Mouse (Mus musculus): ENCODE measurements around the gene Tut1.

DNA sequence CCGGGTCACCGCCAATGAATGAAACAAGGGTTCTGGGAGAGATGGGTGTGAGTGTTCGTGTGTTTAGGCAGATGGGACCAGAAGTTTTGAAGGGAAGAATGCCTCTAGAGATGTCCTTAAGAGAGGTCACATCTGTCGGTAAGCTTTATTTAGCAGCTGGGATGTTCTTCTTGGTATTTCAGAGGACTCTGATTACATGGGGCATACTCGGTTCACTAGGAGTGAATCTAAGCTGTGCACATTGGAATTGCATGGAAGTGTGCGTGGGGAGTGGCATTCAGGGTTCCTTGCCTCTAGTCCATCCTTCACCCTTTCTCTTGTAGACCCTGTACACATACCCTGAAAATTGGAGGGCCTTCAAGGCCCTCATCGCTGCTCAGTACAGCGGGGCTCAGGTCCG, 14.2 kb downstream of the Tut1 start:
- TF ChIP-seq TCF12 (IDR thresholded peaks at IDR 0.05; ENCODE audit: insufficient read depth, poor library complexity, severe bottlenecking), result no peak
- no peak for TF ChIP-seq POLR2A (IDR thresholded peaks at IDR 0.05; ENCODE audit: insufficient read length, low read depth)
- TF ChIP-seq E2F4 (IDR thresholded peaks at IDR 0.05; ENCODE audit: insufficient read depth), result no peak
- no peak for TF ChIP-seq TCF3 (IDR thresholded peaks at IDR 0.05; ENCODE audit: insufficient read length, low read depth)
- TF ChIP-seq CEBPB (IDR thresholded peaks at IDR 0.05; ENCODE audit: insufficient read depth, poor library complexity, severe bottlenecking), result no peak
- no peak for TF ChIP-seq MAX (IDR thresholded peaks at IDR 0.05; ENCODE audit: low read depth)
- TF ChIP-seq MYOD1 (IDR thresholded peaks at IDR 0.05; ENCODE audit: control insufficient read depth in 1 of 3, insufficient read length in 2 of 3, low read depth in 2 of 3), result no peak
- TF ChIP-seq MYOG (IDR thresholded peaks at IDR 0.05; ENCODE audit: control insufficient read depth in 1 of 3, insufficient read depth in 1 of 3, insufficient read length in 2 of 3, low read depth in 2 of 3), result no peak
- no peak for TF ChIP-seq USF1 (IDR thresholded peaks at IDR 0.05; ENCODE audit: low read depth)
- no peak for TF ChIP-seq REST (IDR thresholded peaks at IDR 0.05; ENCODE audit: insufficient read depth, insufficient read length)
